Mouse (Mus musculus): ENCODE data around the gene Gm11569. TPM values are rescaled to one million over a fixed set of nuclear protein-coding genes. Genes with fewer than 3 reads are reported as not detected.
"Not testable (repeated sequence)": the region's sequence is repeated elsewhere in the genome, so short reads cannot be mapped to it uniquely, and the experiment has no call there.

Gm11569 gene
- polyA plus RNA-seq (2015; fragmentation: Nextera tagmentation; extraction: Ambion mirVana): not detected in 2 replicates

DNA sequence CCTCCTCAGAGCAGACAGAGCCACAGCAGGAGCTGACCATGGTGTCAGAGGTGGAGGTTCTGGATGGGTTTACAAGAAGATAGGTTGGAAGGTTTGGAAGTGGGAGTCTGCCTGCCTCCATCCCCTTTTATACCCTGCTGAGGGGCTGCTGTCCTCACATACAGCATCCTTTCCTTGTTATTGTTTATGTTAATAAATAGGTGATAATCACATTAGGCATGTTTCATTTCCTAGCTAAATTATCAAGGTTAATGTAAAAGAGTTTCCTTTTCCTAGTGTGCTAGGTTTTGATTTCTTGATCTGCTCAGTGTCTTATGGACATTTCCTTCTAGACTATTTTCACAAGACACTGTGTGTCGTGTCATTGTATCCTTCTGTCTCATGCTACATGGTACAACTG is at the start of gene Gm11569:
Gm11569 (minus strand) TSS at position 101 of the 400 bp plus-strand sequence.
- not testable (repeated sequence) for ATAC-seq; H3K36me3 ChIP-seq; H3K4me1 ChIP-seq (replicated peaks); H3K4me3 ChIP-seq (replicated peaks); H3K27me3 ChIP-seq (replicated peaks); H3K9me3 ChIP-seq; H3K27ac ChIP-seq; H3K4me2 ChIP-seq (replicated peaks); H3K9ac ChIP-seq
- no CpG with 5 or more reads among the region's 1 CpGs for WGBS

DNA sequence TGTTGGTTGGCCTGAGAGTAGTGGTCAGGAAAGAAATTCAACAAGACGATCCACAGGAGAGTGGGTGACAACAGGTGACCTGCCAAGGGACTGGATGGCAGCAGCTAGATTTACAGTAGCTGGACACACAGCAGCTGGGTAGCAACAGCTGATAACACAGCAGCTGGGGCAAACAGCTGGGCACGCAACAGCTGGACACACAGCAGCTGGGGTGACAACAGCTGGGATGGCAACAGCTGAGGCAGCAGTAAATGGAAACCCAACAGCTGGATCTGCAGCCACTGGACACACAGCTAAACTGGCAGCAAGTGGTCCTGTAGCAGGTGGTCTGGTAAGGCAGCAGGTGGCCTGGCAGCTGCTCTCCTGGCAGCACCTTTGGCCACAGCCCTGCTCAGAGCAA is 48.0 kb upstream of the Gm11569 start:
- WGBS: 89% methylated on average over 2 of the region's 2 CpGs
- H3K27me3 ChIP-seq (replicated peaks): no peaks in the 10 kb centered on the region

DNA sequence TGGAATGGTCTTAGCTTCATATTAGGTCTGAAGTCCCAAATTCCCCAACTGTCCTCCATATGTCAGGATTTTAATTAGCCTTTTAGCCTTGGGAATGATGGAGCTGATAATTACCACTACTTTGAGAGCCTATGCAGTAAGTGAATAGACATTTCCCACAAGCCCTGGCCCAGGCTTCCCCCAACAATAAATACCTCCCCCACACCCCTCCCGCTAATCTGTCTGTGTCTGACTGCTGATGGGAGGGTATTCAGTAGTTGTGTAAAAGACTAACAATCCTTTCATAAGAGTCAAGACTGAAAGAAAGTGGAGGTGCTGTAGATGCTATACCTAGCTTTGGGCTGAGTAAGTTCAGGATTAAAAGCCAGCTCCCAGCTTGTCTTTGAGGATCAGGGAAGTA is 43.5 kb upstream of the Gm11569 start:
- H3K4me1 ChIP-seq (replicated peaks): no peaks in the 10 kb centered on the region
- H3K36me3 ChIP-seq: no peaks in the 10 kb centered on the region
- H3K4me2 ChIP-seq (replicated peaks): no peak overlapping the region
- WGBS: 57% methylated on average over 1 of the region's 1 CpGs
- no peak for ATAC-seq
- no peak overlapping the region for H3K9ac ChIP-seq
- H3K27me3 ChIP-seq (replicated peaks): no peaks in the 10 kb centered on the region
- no peaks in the 10 kb centered on the region for H3K9me3 ChIP-seq
- no peak overlapping the region for H3K4me3 ChIP-seq (replicated peaks)
- no peak overlapping the region for H3K27ac ChIP-seq

More for the DNA sequence above, 48.0 kb upstream of the Gm11569 start:
- Histone ChIP-seq H3K27ac (no peak overlapping the region), H3K9ac (no peak overlapping the region), H3K9me3 (no peaks in the 10 kb centered on the region), H3K4me2 (replicated peaks) (no peak overlapping the region), H3K36me3 (no peaks in the 10 kb centered on the region), H3K4me3 (replicated peaks) (no peak overlapping the region), H3K4me1 (replicated peaks) (no peaks in the 10 kb centered on the region)
- no peak for ATAC-seq

DNA sequence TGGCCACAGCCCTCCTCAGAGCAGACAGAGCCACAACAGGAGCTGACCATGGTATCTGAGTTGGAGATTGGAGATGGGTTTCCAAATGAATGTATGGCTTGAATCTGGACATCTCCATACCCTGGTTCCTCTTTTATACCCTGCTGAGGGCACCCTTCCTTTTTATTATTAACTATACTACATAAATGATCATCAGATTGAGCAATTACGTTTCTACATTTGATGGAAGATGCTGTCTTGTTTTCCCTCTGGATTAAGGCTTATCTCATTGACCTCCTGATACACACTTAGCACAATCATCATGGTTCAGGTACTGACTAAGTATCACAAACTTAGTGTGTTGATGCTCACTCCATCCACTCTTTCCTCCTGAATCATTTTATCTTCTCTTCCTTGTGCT is 39.2 kb upstream of the Gm11569 start, which contains the start of gene 2300003K06Rik:
2300003K06Rik (minus strand) TSS at position 101 of the 400 bp plus-strand sequence.
- no peaks in the 10 kb centered on the region for H3K4me1 ChIP-seq (replicated peaks)
- no peaks in the 10 kb centered on the region for H3K27me3 ChIP-seq (replicated peaks)
- H3K4me3 ChIP-seq (replicated peaks): no peak within 1 kb of the TSS
- no peak within 1 kb of the TSS for H3K9ac ChIP-seq
- WGBS: 70% methylated on average over 1 of the region's 1 CpGs
- no peak within 1 kb of the TSS for H3K27ac ChIP-seq
- H3K36me3 ChIP-seq: no peaks in the 10 kb centered on the region
- no peak within 1 kb of the TSS for H3K4me2 ChIP-seq (replicated peaks)
- ATAC-seq: no peak
- no peaks in the 10 kb centered on the region for H3K9me3 ChIP-seq

DNA sequence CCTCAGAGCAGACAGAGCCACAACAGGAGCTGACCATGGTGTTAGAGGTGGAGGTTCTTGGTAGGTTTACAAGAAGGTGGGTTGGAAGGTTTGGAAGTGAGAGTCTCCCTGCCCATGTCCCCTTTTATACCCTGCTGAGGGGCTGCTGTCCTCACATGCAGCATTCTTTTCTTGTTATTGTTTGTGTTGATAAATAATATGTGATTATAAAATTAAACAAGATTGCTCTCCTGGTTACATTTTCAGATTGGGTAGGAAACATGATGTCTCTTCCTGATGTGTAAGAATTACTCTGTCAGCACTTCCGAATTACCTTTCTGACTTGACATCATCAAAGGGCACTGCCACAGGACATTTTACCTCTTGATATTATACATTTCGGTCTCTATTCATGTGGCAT is 16.8 kb upstream of the Gm11569 start, which contains the start of gene Gm11564:
Gm11564 (minus strand) TSS at position 101 of the 400 bp plus-strand sequence.
- not testable (repeated sequence) for H3K9me3 ChIP-seq, ATAC-seq
- 87% methylated on average over 2 of the region's 2 CpGs for WGBS

DNA sequence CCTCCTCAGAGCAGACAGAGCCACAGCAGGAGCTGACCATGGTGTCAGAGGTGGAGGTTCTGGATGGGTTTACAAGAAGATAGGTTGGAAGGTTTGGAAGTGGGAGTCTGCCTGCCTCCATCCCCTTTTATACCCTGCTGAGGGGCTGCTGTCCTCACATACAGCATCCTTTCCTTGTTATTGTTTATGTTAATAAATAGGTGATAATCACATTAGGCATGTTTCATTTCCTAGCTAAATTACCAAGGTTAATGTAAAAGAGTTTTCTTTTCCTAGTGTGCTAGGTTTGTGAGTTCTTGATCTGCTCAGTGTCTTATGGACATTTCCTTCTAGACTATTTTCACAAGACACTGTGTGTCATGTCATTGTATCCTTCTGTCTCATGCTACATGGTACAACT is 11.1 kb upstream of the Gm11569 start, which contains the start of gene Krtap4-13:
Krtap4-13 (minus strand) TSS at position 101 of the 400 bp plus-strand sequence.
- not testable (repeated sequence) for H3K27ac ChIP-seq

More for the DNA sequence above, 16.8 kb upstream of the Gm11569 start, which contains the start of gene Gm11564:
- H3K4me2 ChIP-seq (replicated peaks); H3K4me1 ChIP-seq (replicated peaks); H3K9ac ChIP-seq; H3K27me3 ChIP-seq (replicated peaks); H3K27ac ChIP-seq; H3K36me3 ChIP-seq; H3K4me3 ChIP-seq (replicated peaks): not testable (repeated sequence)

DNA sequence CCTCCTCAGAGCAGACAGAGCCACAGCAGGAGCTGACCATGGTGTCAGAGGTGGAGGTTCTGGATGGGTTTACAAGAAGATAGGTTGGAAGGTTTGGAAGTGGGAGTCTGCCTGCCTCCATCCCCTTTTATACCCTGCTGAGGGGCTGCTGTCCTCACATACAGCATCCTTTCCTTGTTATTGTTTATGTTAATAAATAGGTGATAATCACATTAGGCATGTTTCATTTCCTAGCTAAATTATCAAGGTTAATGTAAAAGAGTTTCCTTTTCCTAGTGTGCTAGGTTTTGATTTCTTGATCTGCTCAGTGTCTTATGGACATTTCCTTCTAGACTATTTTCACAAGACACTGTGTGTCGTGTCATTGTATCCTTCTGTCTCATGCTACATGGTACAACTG is 5.6 kb upstream of the Gm11569 start, which contains the start of gene Gm11554:
Gm11554 (minus strand) TSS at position 101 of the 400 bp plus-strand sequence.
- not testable (repeated sequence) for ATAC-seq; H3K27ac ChIP-seq; H3K4me1 ChIP-seq (replicated peaks); H3K9me3 ChIP-seq; H3K4me3 ChIP-seq (replicated peaks); H3K36me3 ChIP-seq; H3K9ac ChIP-seq; H3K4me2 ChIP-seq (replicated peaks); H3K27me3 ChIP-seq (replicated peaks)
- no CpG with 5 or more reads among the region's 1 CpGs for WGBS

More for the DNA sequence above, 11.1 kb upstream of the Gm11569 start, which contains the start of gene Krtap4-13:
- H3K4me1 ChIP-seq (replicated peaks); H3K27me3 ChIP-seq (replicated peaks); H3K36me3 ChIP-seq; H3K4me3 ChIP-seq (replicated peaks); ATAC-seq; H3K9me3 ChIP-seq; H3K4me2 ChIP-seq (replicated peaks); H3K9ac ChIP-seq: not testable (repeated sequence)

DNA sequence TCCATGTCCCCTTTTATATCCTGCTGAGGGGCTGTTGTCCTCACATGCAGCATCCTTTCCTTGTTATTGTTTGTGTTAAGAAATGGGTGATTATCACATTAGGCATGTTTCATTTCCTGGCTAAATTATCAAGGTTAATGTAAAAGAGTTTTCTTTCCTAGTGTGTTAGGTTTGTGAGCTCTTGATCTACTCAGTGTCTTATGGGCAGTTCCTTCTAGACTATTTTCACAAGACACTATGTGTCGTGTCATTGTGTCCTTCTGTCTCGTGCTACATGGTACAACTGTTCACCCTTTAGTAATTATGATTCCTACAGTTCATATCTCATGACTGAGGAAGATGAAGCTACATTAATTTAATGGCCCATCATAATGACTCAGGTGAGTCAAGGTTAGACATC is 5.4 kb downstream of the Gm11569 start, which contains the start of gene Gm11596:
Gm11596 (minus strand) TSS at position 101 of the 400 bp plus-strand sequence.
- Histone ChIP-seq H3K36me3 (no peaks in the 10 kb centered on the region), H3K4me2 (replicated peaks) (no peak within 1 kb of the TSS), H3K9me3 (no peaks in the 10 kb centered on the region), H3K9ac (no peak within 1 kb of the TSS), H3K27me3 (replicated peaks) (no peaks in the 10 kb centered on the region), H3K27ac (no peak within 1 kb of the TSS), H3K4me1 (replicated peaks) (no peaks in the 10 kb centered on the region), H3K4me3 (replicated peaks) (no peak within 1 kb of the TSS)
- ATAC-seq: no peak
- 75% methylated on average over 2 of the region's 2 CpGs for WGBS

DNA sequence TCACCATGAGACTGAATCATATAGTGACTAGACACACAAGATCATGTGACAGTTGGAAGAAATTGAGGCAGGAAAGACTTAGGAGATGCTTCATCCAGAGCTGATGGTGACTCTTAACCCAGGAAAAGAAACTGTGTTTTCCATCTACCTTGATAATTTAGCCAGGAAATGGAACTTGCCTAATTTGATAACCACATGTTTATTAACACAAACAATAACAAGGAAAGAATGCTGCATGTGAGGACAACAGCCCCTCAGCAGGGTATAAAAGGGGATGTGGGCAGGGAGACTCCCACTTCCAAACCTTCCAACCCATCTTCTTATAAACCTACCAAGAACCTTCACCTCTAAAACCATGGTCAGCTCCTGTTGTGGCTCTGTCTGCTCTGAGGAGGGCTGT is 13.8 kb downstream of the Gm11569 start, which contains the start of gene Krtap4-9:
Krtap4-9 (plus strand) TSS at position 301 of the 400 bp plus-strand sequence.
- not testable (repeated sequence) for H3K4me3 ChIP-seq (replicated peaks); H3K4me1 ChIP-seq (replicated peaks); H3K4me2 ChIP-seq (replicated peaks); ATAC-seq; H3K36me3 ChIP-seq; H3K9ac ChIP-seq; H3K9me3 ChIP-seq; H3K27ac ChIP-seq; H3K27me3 ChIP-seq (replicated peaks)

DNA sequence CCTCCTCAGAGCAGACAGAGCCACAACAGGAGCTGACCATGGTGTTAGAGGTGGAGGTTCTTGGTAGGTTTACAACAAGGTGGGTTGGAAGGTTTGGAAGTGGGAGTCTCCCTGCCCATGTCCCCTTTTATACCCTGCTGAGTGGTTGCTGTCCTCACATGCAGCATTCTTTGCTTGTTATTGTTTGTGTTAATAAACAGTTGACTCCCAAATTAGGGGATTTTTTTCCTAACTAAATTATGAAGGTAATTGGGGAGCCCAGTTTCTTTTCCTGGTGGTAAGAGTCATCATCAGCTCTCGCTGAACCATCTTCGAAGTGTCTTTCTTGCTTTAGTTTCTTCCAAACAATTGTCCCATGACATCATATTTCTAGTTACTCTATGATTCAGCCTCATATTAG is 18.1 kb downstream of the Gm11569 start, which contains the start of gene Krtap4-8:
Krtap4-8 (minus strand) TSS at position 101 of the 400 bp plus-strand sequence.
- H3K9ac ChIP-seq: no peak within 1 kb of the TSS
- no peak within 1 kb of the TSS for H3K4me3 ChIP-seq (replicated peaks)
- H3K36me3 ChIP-seq: no peaks in the 10 kb centered on the region
- no peak for ATAC-seq
- H3K27me3 ChIP-seq (replicated peaks): no peaks in the 10 kb centered on the region
- WGBS: 93% methylated on average over 2 of the region's 2 CpGs
- no peaks in the 10 kb centered on the region for H3K9me3 ChIP-seq
- 0 out of 2 replicates have a peak, but pooled peaks cover 3% of the 10 kb centered on the region for H3K4me1 ChIP-seq (replicated peaks)
- H3K27ac ChIP-seq: no peak within 1 kb of the TSS
- H3K4me2 ChIP-seq (replicated peaks): no peak within 1 kb of the TSS

DNA sequence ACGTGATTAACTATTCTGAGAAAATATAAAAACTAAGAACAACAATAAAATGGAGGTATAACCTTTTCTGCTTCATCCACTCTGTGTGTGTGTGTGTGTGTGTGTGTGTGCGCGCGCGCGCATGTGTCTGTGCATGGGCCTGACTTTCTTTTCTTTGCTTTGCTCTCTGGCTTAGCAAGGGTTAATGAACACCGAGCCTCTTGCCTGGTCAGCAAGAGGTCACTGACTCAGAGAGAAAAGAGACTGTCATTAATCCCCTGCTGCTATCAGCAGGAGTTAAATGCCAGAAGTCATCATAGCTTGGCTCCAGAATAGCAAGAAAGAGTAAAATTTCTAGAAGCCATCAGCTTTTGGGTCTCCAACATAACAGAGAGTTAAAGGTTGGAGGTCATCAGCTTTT is 20.3 kb downstream of the Gm11569 start:
- H3K4me2 ChIP-seq (replicated peaks): no peak overlapping the region
- no peak overlapping the region for H3K9ac ChIP-seq
- no peak overlapping the region for H3K4me3 ChIP-seq (replicated peaks)
- H3K27me3 ChIP-seq (replicated peaks): no peaks in the 10 kb centered on the region
- no peaks in the 10 kb centered on the region for H3K36me3 ChIP-seq
- no peak for ATAC-seq
- 0 out of 2 replicates have a peak, but pooled peaks cover 3% of the 10 kb centered on the region for H3K4me1 ChIP-seq (replicated peaks)
- WGBS: 61% methylated on average over 7 of the region's 7 CpGs
- no peak overlapping the region for H3K27ac ChIP-seq
- no peaks in the 10 kb centered on the region for H3K9me3 ChIP-seq

DNA sequence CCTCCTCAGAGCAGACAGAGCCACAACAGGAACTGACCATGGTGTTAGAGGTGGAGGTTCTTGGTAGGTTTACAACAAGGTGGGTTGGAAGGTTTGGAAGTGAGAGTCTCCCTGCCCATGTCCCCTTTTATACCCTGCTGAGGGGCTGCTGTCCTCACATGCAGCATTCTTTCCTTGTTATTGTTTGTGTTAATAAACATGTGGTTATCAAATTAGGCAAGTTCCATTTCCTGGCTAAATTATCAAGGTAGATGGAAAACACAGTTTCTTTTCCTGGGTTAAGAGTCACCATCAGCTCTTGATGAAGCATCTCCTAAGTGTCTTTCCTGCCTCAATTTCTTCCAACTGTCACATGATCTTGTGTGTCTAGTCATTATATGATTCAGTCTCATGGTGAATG is 25.9 kb downstream of the Gm11569 start, which contains the start of gene Gm11595:
Gm11595 (minus strand) TSS at position 101 of the 400 bp plus-strand sequence.
- not testable (repeated sequence) for H3K27ac ChIP-seq; ATAC-seq; H3K4me1 ChIP-seq (replicated peaks); H3K9me3 ChIP-seq; H3K36me3 ChIP-seq; H3K27me3 ChIP-seq (replicated peaks); H3K9ac ChIP-seq; H3K4me3 ChIP-seq (replicated peaks); H3K4me2 ChIP-seq (replicated peaks)

DNA sequence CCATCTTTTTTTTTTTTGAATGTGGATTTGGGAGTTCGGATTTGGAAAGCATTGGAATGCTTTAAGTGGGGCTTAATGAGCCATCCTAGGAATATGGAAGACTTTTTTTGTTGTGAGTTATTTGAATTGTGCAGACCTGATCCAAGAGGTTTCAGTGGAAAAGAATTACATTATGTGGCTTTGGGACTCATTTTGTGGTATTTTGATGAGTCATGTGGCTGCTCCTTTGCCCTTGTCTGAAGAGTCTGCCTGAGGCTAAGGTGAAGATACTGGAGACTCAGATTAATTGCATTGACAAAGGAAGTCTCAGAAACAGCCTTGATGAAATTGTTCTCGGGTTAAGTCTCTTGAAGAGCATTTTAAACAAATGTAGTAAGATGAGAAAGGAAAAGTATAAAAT is 30.3 kb downstream of the Gm11569 start:
- Histone ChIP-seq H3K36me3 (no peaks in the 10 kb centered on the region), H3K9me3 (no peaks in the 10 kb centered on the region), H3K4me2 (replicated peaks) (no peak overlapping the region), H3K4me3 (replicated peaks) (no peak overlapping the region), H3K4me1 (replicated peaks) (no peaks in the 10 kb centered on the region), H3K27ac (no peak overlapping the region), H3K27me3 (replicated peaks) (no peaks in the 10 kb centered on the region), H3K9ac (no peak overlapping the region)
- 74% methylated on average over 2 of the region's 2 CpGs for WGBS
- ATAC-seq: no peak

Measured in intestine, embryonic 15.5 days (tissue).